Mouse (Mus musculus) spleen, postnatal 4 days (tissue): ENCODE measurements at regions not wholly inside any gene's neighbourhood (a gene's known extent, or its start where the extent isn't known, plus 50 kb on each side); places are given as distances from the start of the nearest gene placed in this dataset.

Experiments used
- DNase-seq, 2 experiments: peaks; one replicate each; pipeline ENCODE4 v3.0.0; 2022; ENCODE audit warnings: low spot score in 2 of 2

GRCm38 (mm10) chrX:19201383-19201782 is 279.7 kb downstream of the Tex13c3 start:
- no peak for DNase-seq

- DNase-seq = no peak
These were observed 281.6 kb downstream of the Tex13c3 start for GRCm38 (mm10) chrX:19199531-19199930.

- no peak for DNase-seq
These were observed 312.1 kb downstream of the Tex13c3 start for GRCm38 (mm10) chrX:19168983-19169382.

- no peak for DNase-seq
These were observed 312.6 kb downstream of the Tex13c3 start for GRCm38 (mm10) chrX:19168546-19168945.

- no peak for DNase-seq
These were observed 313.0 kb downstream of the Tex13c3 start for GRCm38 (mm10) chrX:19168111-19168510.

- DNase-seq = no peak
These were observed 313.8 kb downstream of the Tex13c3 start for GRCm38 (mm10) chrX:19167121-19167853.

- DNase-seq = no peak
These were observed 315.1 kb downstream of the Tex13c3 start for GRCm38 (mm10) chrX:19165891-19166644.

GRCm38 (mm10) chrX:19164151-19164550 is 317.0 kb downstream of the Tex13c3 start:
- no peak for DNase-seq

GRCm38 (mm10) chrX:19162958-19163357 is 318.2 kb downstream of the Tex13c3 start:
- no peak for DNase-seq

- no peak for DNase-seq
These were observed 318.8 kb downstream of the Tex13c3 start for GRCm38 (mm10) chrX:19162351-19162750.

- DNase-seq = no peak
These were observed 320.7 kb downstream of the Tex13c3 start for GRCm38 (mm10) chrX:19160275-19160930.

GRCm38 (mm10) chrX:19157464-19158203 is 323.5 kb downstream of the Tex13c3 start:
- DNase-seq = no peak

- no peak for DNase-seq
These were observed 327.5 kb downstream of the Tex13c3 start for GRCm38 (mm10) chrX:19153619-19154018.

- no peak for DNase-seq
These were observed 328.8 kb downstream of the Tex13c3 start for GRCm38 (mm10) chrX:19152170-19152861.

- no peak for DNase-seq
These were observed 330.5 kb downstream of the Tex13c3 start for GRCm38 (mm10) chrX:19150606-19151005.

- DNase-seq = no peak
These were observed 332.4 kb downstream of the Tex13c3 start for GRCm38 (mm10) chrX:19148672-19149071.

GRCm38 (mm10) chrX:19148251-19148650 is 332.9 kb downstream of the Tex13c3 start:
- DNase-seq = no peak

GRCm38 (mm10) chrX:19112753-19113152 is 368.4 kb downstream of the Tex13c3 start:
- DNase-seq = no peak

GRCm38 (mm10) chrX:19102911-19103310 is 378.2 kb downstream of the Tex13c3 start:
- DNase-seq = no peak

GRCm38 (mm10) chrX:19095960-19096359 is 385.2 kb downstream of the Tex13c3 start:
- DNase-seq = no peak

GRCm38 (mm10) chrX:19084435-19084834 is 396.7 kb downstream of the Tex13c3 start:
- DNase-seq = no peak
